Mouse (Mus musculus): ENCODE results near the gene Mrps15.
A peak's percentile ranks its signal among the peaks of the same experiment; 100 is the strongest.

Gene Mrps15

GRCm38 (mm10) chr4:126077833-126078232 lies 31.1 kb downstream of the Mrps15 start:
- DNase-seq (ENCODE audit: low read depth) = no peak

GRCm38 (mm10) chr4:126079266-126079665 lies 32.5 kb downstream of the Mrps15 start:
- DNase-seq (ENCODE audit: low read depth) = no peak

GRCm38 (mm10) chr4:126081601-126082000 lies 34.9 kb downstream of the Mrps15 start:
- DNase-seq (ENCODE audit: low read depth) = no peak

- DNase-seq (ENCODE audit: low read depth) = peak; percentile 40
Observed at GRCm38 (mm10) chr4:126083021-126083420, 36.3 kb downstream of the Mrps15 start.

GRCm38 (mm10) chr4:126084382-126084781 lies 37.7 kb downstream of the Mrps15 start:
- no peak for DNase-seq (ENCODE audit: low read depth)

- DNase-seq (ENCODE audit: low read depth) = peak; percentile 90
Observed at GRCm38 (mm10) chr4:126085996-126086576, 39.4 kb downstream of the Mrps15 start.

GRCm38 (mm10) chr4:126090101-126090847 lies 43.5 kb downstream of the Mrps15 start:
- no peak for DNase-seq (ENCODE audit: low read depth)

- DNase-seq (ENCODE audit: low read depth) = no peak
Observed at GRCm38 (mm10) chr4:126090848-126091124, 44.1 kb downstream of the Mrps15 start.

- DNase-seq (ENCODE audit: low read depth) = no peak
Observed at GRCm38 (mm10) chr4:126091873-126092272, 45.1 kb downstream of the Mrps15 start.

GRCm38 (mm10) chr4:126095622-126096430 lies 49.1 kb downstream of the Mrps15 start:
- peak; percentile 61 for DNase-seq (ENCODE audit: low read depth)

GRCm38 (mm10) chr4:126096464-126097111 lies 49.9 kb downstream of the Mrps15 start, which contains the start of gene Lsm10:
Gene Lsm10 (plus strand): TSS chr4:126096623.
- DNase-seq (ENCODE audit: low read depth) = peak; percentile 97

GRCm38 (mm10) chr4:126097711-126098253 lies 51.1 kb downstream of the Mrps15 start:
- no peak for DNase-seq (ENCODE audit: low read depth)

GRCm38 (mm10) chr4:126099365-126099764 lies 52.6 kb downstream of the Mrps15 start:
- DNase-seq (ENCODE audit: low read depth) = no peak

- DNase-seq (ENCODE audit: low read depth) = no peak
Observed at GRCm38 (mm10) chr4:126100764-126101163, 54.0 kb downstream of the Mrps15 start.

GRCm38 (mm10) chr4:126102061-126102841 lies 55.5 kb downstream of the Mrps15 start:
- peak; percentile 77 for DNase-seq (ENCODE audit: low read depth)

GRCm38 (mm10) chr4:126103057-126103581 lies 56.4 kb downstream of the Mrps15 start:
- peak; percentile 99 for DNase-seq (ENCODE audit: low read depth)

- peak; percentile 99 for DNase-seq (ENCODE audit: low read depth)
Observed at GRCm38 (mm10) chr4:126103590-126104068, 56.9 kb downstream of the Mrps15 start, which contains the start of gene Stk40. Gene Stk40 (plus strand): TSS chr4:126103957.

- peak; percentile 43 for DNase-seq (ENCODE audit: low read depth)
Observed at GRCm38 (mm10) chr4:126104261-126105075, 57.7 kb downstream of the Mrps15 start.

Measured in 416B (cell line).